Mouse (Mus musculus): ENCODE results near the gene Arid1b. TPM values are rescaled to one million over a fixed set of nuclear protein-coding genes. Genes with fewer than 3 reads are reported as not detected.

Gene Arid1b
- polyA plus RNA-seq, 1 experiment from 2014 or later: 12.5 TPM

DNA sequence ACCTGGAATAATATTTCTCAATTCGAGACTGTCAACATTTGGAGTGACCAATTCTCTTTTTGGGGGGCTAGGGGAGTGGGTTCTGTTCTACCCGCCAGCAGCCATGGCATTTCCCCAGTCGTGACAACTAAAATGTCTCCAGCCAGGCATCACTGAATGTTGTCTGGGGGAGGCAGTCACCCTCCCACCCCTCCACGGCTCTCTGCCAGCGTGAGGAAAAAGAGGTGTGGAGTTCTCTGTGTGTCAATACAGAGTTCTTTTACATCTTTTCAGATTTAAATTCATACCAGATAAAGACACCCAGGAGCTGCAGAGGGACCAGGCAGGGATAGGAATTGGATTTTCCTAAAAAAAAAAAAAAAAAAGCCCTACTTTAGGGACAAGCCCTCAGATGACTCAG, 402.1 kb downstream of the Arid1b start:
- Histone ChIP-seq H3K27ac (no peak overlapping the region), H3K4me3 (no peak overlapping the region), H3K27me3 (ENCODE audit: low read depth, poor library complexity, severe bottlenecking) (peaks cover 11% of the 10 kb centered on the region), H3K36me3 (no peaks in the 10 kb centered on the region), H3K4me1 (peaks cover 7% of the 10 kb centered on the region; the same call in 1 of the 2 replicates), H3K9me3 (replicated peaks) (no peaks in the 10 kb centered on the region)
- whole genome bisulfite sequencing: 82% methylated on average over 5 of the region's 5 CpGs
- DNase-seq (ENCODE audit: low spot score): no peak
